Mouse (Mus musculus) intestine, embryonic 14.5 days (tissue): ENCODE results near the gene Echdc3. TPM values are rescaled to one million over a fixed set of nuclear protein-coding genes. Genes with fewer than 3 reads are reported as not detected.

Experiments used
- ATAC-seq: fragments of 200-750 bp; cut with Nextera tagmentation; replicated peaks from 2 replicates; pipeline ENCODE4 v1.8.0; 2017; ENCODE audit warnings: low read depth, moderate number of reproducible peaks, moderate TSS enrichment, moderate library complexity; ENCODE audit not compliant: low FRiP score, low TSS enrichment
- DNase-seq: peaks from one replicate; pipeline ENCODE4 v3.0.0-alpha.2; 2018; ENCODE audit warnings: low spot score
- H3K27ac ChIP-seq: fragments of 300-500 bp; sonication (generic); 2 replicates; pipeline ENCODE4 v1.5.1; 2014; ENCODE audit warnings: low read depth, mild to moderate bottlenecking, control low read depth
- H3K27me3 ChIP-seq: fragments of 300-500 bp; sonication (generic); replicated peaks from 2 replicates; pipeline ENCODE4 v1.6.1; 2014; ENCODE audit warnings: low read length, control low read depth; ENCODE audit not compliant: control insufficient read depth, insufficient read depth
- H3K36me3 ChIP-seq: fragments of 300-500 bp; sonication (generic); 2 replicates; pipeline ENCODE4 v1.6.1; 2014; ENCODE audit warnings: low read length, control low read depth; ENCODE audit not compliant: control insufficient read depth, insufficient read depth
- H3K4me1 ChIP-seq: fragments of 300-500 bp; sonication (generic); replicated peaks from 2 replicates; pipeline ENCODE4 v1.6.1; 2014; ENCODE audit warnings: low read length, control low read depth, mixed read lengths; ENCODE audit not compliant: control insufficient read depth, insufficient read depth
- H3K4me2 ChIP-seq: fragments of 300-500 bp; sonication (generic); 2 replicates; pipeline ENCODE4 v1.6.1; 2014; ENCODE audit warnings: low read length
- H3K4me3 ChIP-seq: fragments of 300-500 bp; sonication (generic); 2 replicates; pipeline ENCODE4 v1.5.1; 2014; ENCODE audit warnings: low read depth, low read length, control low read depth, mixed read lengths
- H3K9ac ChIP-seq: fragments of 300-500 bp; sonication (generic); 2 replicates; pipeline ENCODE4 v1.6.1; 2014; ENCODE audit warnings: mild to moderate bottlenecking, low read length
- H3K9me3 ChIP-seq: fragments of 300-500 bp; sonication (generic); 2 replicates; pipeline ENCODE4 v1.6.1; 2016; ENCODE audit warnings: low read length, control low read depth; ENCODE audit not compliant: control insufficient read depth
- WGBS: fragments of 180-500 bp; shearing (Covaris S2); extraction: QIAGEN DNeasy Blood & Tissue Kit; methylation state at CpG from one replicate; pipeline ENCODE4 v1.1.7; 2014; 5-methylcytosine and 5-hydroxymethylcytosine counted together
- polyA plus RNA-seq: library from polyadenylated mRNA; unstranded; fragments of >200 nt; fragmentation: Nextera tagmentation; extraction: Ambion mirVana; gene quantifications from 2 replicates; pipeline ENCODE4 v1.2.1, GENCODE M21; 2014

The Echdc3 gene
- polyA plus RNA-seq, 1 experiment from 2014 or later, result 11.3 TPM

- Histone ChIP-seq H3K27ac (no peak overlapping the region), H3K27me3 (no peaks in the 10 kb centered on the region), H3K4me2 (no peak overlapping the region), H3K4me1 (no peaks in the 10 kb centered on the region; the same call in 1 of the 2 replicates), H3K36me3 (no peaks in the 10 kb centered on the region), H3K9ac (no peak overlapping the region), H3K4me3 (no peak overlapping the region), H3K9me3 (no peaks in the 10 kb centered on the region)
- WGBS, result 86% methylated on average over 2 of the region's 2 CpGs
- no peak for ATAC-seq
- no peak for DNase-seq
These were observed 44.3 kb downstream of the Echdc3 start for GRCm38 (mm10) chr2:6168560-6168959.

- Histone ChIP-seq H3K9me3 (no peaks in the 10 kb centered on the region), H3K36me3 (no peaks in the 10 kb centered on the region), H3K27me3 (no peaks in the 10 kb centered on the region), H3K4me3 (no peak overlapping the region), H3K4me2 (no peak overlapping the region), H3K27ac (no peak overlapping the region), H3K9ac (no peak overlapping the region), H3K4me1 (no peaks in the 10 kb centered on the region; the same call in 1 of the 2 replicates)
- 25% methylated on average over 5 of the region's 5 CpGs for WGBS
- ATAC-seq (0 out of 2 replicates have a peak, but pooled peaks have one; percentile 37), DNase-seq (peak; percentile 89)
These were observed 44.8 kb downstream of the Echdc3 start for GRCm38 (mm10) chr2:6167843-6168558.

- no peak for ATAC-seq
- no peak for DNase-seq
- H3K36me3 ChIP-seq, result no peaks in the 10 kb centered on the region
- H3K4me1 ChIP-seq, result 0 out of 2 replicates have a peak, but pooled peaks cover 5% of the 10 kb centered on the region
- H3K27ac ChIP-seq, result no peak overlapping the region
- H3K4me2 ChIP-seq, result no peak overlapping the region
- H3K9me3 ChIP-seq, result no peaks in the 10 kb centered on the region
- no peaks in the 10 kb centered on the region for H3K27me3 ChIP-seq
- H3K9ac ChIP-seq, result no peak overlapping the region
- 70% methylated on average over 6 of the region's 6 CpGs for WGBS
- H3K4me3 ChIP-seq, result no peak overlapping the region
These were observed 47.1 kb downstream of the Echdc3 start for GRCm38 (mm10) chr2:6165771-6166170.

- no peaks in the 10 kb centered on the region for H3K9me3 ChIP-seq
These were observed 48.1 kb downstream of the Echdc3 start for GRCm38 (mm10) chr2:6164606-6165290.

GRCm38 (mm10) chr2:6162366-6163040 is 50.3 kb downstream of the Echdc3 start:
- no peak overlapping the region for H3K4me2 ChIP-seq
- H3K4me3 ChIP-seq, result no peak overlapping the region
- peak overlapping the region; percentile 58 for H3K27ac ChIP-seq
- DNase-seq (peak; percentile 72), ATAC-seq (peak; percentile 84)
- H3K27me3 ChIP-seq, result no peaks in the 10 kb centered on the region
- H3K9me3 ChIP-seq, result no peaks in the 10 kb centered on the region
- peaks cover 16% of the 10 kb centered on the region; the same call in 1 of the 2 replicates for H3K4me1 ChIP-seq
- no peaks in the 10 kb centered on the region for H3K36me3 ChIP-seq
- 29% methylated on average over 6 of the region's 6 CpGs for WGBS
- H3K9ac ChIP-seq, result no peak overlapping the region

More at GRCm38 (mm10) chr2:6164606-6165290, 48.1 kb downstream of the Echdc3 start:
- WGBS, result 46% methylated on average over 16 of the region's 16 CpGs
- H3K27me3 ChIP-seq, result no peaks in the 10 kb centered on the region
- no peak overlapping the region for H3K4me2 ChIP-seq
- no peaks in the 10 kb centered on the region for H3K36me3 ChIP-seq
- H3K4me3 ChIP-seq, result no peak overlapping the region
- 0 out of 2 replicates have a peak, but pooled peaks cover 11% of the 10 kb centered on the region for H3K4me1 ChIP-seq
- H3K27ac ChIP-seq, result no peak overlapping the region
- DNase-seq (no peak), ATAC-seq (no peak)
- H3K9ac ChIP-seq, result no peak overlapping the region

- 10% methylated on average over 2 of the region's 2 CpGs for WGBS
- peaks cover 16% of the 10 kb centered on the region; the same call in 1 of the 2 replicates for H3K4me1 ChIP-seq
- H3K4me3 ChIP-seq, result no peak overlapping the region
- ATAC-seq, result no peak
- H3K9ac ChIP-seq, result no peak overlapping the region
- no peaks in the 10 kb centered on the region for H3K9me3 ChIP-seq
- H3K27me3 ChIP-seq, result no peaks in the 10 kb centered on the region
- no peaks in the 10 kb centered on the region for H3K36me3 ChIP-seq
- no peak overlapping the region for H3K4me2 ChIP-seq
- DNase-seq, result no peak
- H3K27ac ChIP-seq, result no peak overlapping the region
These were observed 53.1 kb downstream of the Echdc3 start for GRCm38 (mm10) chr2:6159735-6160134.

GRCm38 (mm10) chr2:6159219-6159618 is 53.6 kb downstream of the Echdc3 start:
- no peak overlapping the region for H3K27ac ChIP-seq
- H3K27me3 ChIP-seq, result no peaks in the 10 kb centered on the region
- 87% methylated on average over 9 of the region's 9 CpGs for WGBS
- H3K4me2 ChIP-seq, result no peak overlapping the region
- H3K4me3 ChIP-seq, result no peak overlapping the region
- peaks cover 16% of the 10 kb centered on the region; the same call in 1 of the 2 replicates for H3K4me1 ChIP-seq
- no peaks in the 10 kb centered on the region for H3K36me3 ChIP-seq
- H3K9ac ChIP-seq, result no peak overlapping the region
- no peaks in the 10 kb centered on the region for H3K9me3 ChIP-seq
- no peak for DNase-seq
- no peak for ATAC-seq

GRCm38 (mm10) chr2:6157635-6158034 is 55.2 kb downstream of the Echdc3 start:
- Histone ChIP-seq H3K4me2 (no peak overlapping the region), H3K27me3 (no peaks in the 10 kb centered on the region), H3K4me1 (peaks cover 16% of the 10 kb centered on the region; the same call in 1 of the 2 replicates), H3K9me3 (no peaks in the 10 kb centered on the region), H3K27ac (no peak overlapping the region), H3K36me3 (no peaks in the 10 kb centered on the region), H3K4me3 (no peak overlapping the region), H3K9ac (no peak overlapping the region)
- DNase-seq (no peak), ATAC-seq (no peak)
- 83% methylated on average over 7 of the region's 7 CpGs for WGBS
